Mouse (Mus musculus) embryo, embryonic 11 days (tissue): ENCODE results near the gene Zrsr1.
A peak's percentile ranks its signal among the peaks of the same experiment; 100 is the strongest.

Experiments
- DNase-seq: peaks from one replicate; pipeline ENCODE4 v3.0.0-alpha.2; 2015

Zrsr1 gene

GRCm38 (mm10) chr11:22973599-22973998, 1.8 kb downstream of the Zrsr1 start:
- no peak for DNase-seq

- no peak for DNase-seq
Measured at GRCm38 (mm10) chr11:22978215-22978614, 6.4 kb downstream of the Zrsr1 start.

- no peak for DNase-seq
Measured at GRCm38 (mm10) chr11:22978711-22979110, 6.9 kb downstream of the Zrsr1 start.

- DNase-seq = no peak
Measured at GRCm38 (mm10) chr11:22979221-22979620, 7.4 kb downstream of the Zrsr1 start.

GRCm38 (mm10) chr11:22981041-22981440, 9.2 kb downstream of the Zrsr1 start:
- DNase-seq = no peak

GRCm38 (mm10) chr11:22981543-22981950, 9.7 kb downstream of the Zrsr1 start:
- no peak for DNase-seq

- peak; percentile 95 for DNase-seq
Measured at GRCm38 (mm10) chr11:22981984-22982757, 10.4 kb downstream of the Zrsr1 start, which contains the start of the genes Gm28048 and Commd1. Gene Gm28048, minus strand, starts transcription at chr11:22982090. Gene Commd1, minus strand, starts transcription at chr11:22982382.

- DNase-seq = no peak
Measured at GRCm38 (mm10) chr11:22982846-22983245, 11.0 kb downstream of the Zrsr1 start.

GRCm38 (mm10) chr11:22985510-22985909, 13.7 kb downstream of the Zrsr1 start:
- DNase-seq = no peak

GRCm38 (mm10) chr11:22987357-22987756, 15.6 kb downstream of the Zrsr1 start:
- peak; percentile 80 for DNase-seq

GRCm38 (mm10) chr11:22989786-22990185, 18.0 kb downstream of the Zrsr1 start:
- DNase-seq = no peak

- peak; percentile 95 for DNase-seq
Measured at GRCm38 (mm10) chr11:22990393-22991126, 18.8 kb downstream of the Zrsr1 start, which contains the start of gene Cct4. Gene Cct4, plus strand, starts transcription at chr11:22990519.

GRCm38 (mm10) chr11:22991218-22991835, 19.5 kb downstream of the Zrsr1 start:
- DNase-seq = no peak

- DNase-seq = no peak
Measured at GRCm38 (mm10) chr11:22994271-22994670, 22.5 kb downstream of the Zrsr1 start.

GRCm38 (mm10) chr11:22995461-22995860, 23.7 kb downstream of the Zrsr1 start:
- DNase-seq = no peak

- DNase-seq = no peak
Measured at GRCm38 (mm10) chr11:22998308-22998707, 26.5 kb downstream of the Zrsr1 start.

- DNase-seq = no peak
Measured at GRCm38 (mm10) chr11:23005276-23005675, 33.5 kb downstream of the Zrsr1 start.

- DNase-seq = no peak
Measured at GRCm38 (mm10) chr11:23007166-23007480, 35.3 kb downstream of the Zrsr1 start.

GRCm38 (mm10) chr11:23007481-23008180, 35.8 kb downstream of the Zrsr1 start, which contains the start of gene Fam161a:
Gene Fam161a, plus strand, starts transcription at chr11:23007531.
- peak; percentile 91 for DNase-seq

- peak; percentile 93 for DNase-seq
Measured at GRCm38 (mm10) chr11:23008181-23008823, 36.5 kb downstream of the Zrsr1 start.

- no peak for DNase-seq
Measured at GRCm38 (mm10) chr11:23008824-23009200, 37.0 kb downstream of the Zrsr1 start.

GRCm38 (mm10) chr11:23013096-23013495, 41.3 kb downstream of the Zrsr1 start:
- DNase-seq = no peak
